Mouse (Mus musculus): ENCODE data around the gene Syngap1. TPM values are rescaled to one million over a fixed set of nuclear protein-coding genes. Genes with fewer than 3 reads are reported as not detected.
A peak's percentile ranks its signal among the peaks of the same experiment; 100 is the strongest.
"Not testable (repeated sequence)": the region's sequence is repeated elsewhere in the genome, so short reads cannot be mapped to it uniquely, and the experiment has no call there.

Syngap1 gene
- polyA plus RNA-seq, 1 experiment from 2014 or later, result 4.6 TPM

DNA sequence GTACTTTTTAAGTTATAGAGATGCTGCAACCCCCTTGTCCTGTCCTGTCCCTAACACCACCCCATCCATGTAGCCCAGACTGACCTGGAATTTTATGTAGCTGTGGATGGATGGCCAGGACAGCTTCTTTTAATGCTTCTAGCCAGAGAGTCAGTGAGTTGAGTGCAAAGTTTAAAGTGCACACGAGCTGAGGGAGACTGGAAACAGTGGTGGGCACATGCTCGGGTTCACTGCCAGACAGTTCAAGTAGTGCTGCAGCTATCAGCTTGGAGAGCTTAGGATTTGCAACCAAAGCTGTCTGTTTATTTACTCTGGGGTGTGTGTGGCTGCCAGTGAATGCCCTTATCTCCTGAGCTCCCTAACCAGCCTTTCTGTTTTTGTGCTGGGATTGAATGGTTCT, 21.5 kb upstream of the Syngap1 start:
- peaks cover 13% of the 10 kb centered on the region for H3K4me1 ChIP-seq (replicated peaks)
- H3K4me2 ChIP-seq; ATAC-seq (ENCODE audit: low FRiP score); H3K9me3 ChIP-seq; H3K4me3 ChIP-seq; H3K9ac ChIP-seq; H3K27ac ChIP-seq; H3K36me3 ChIP-seq; H3K27me3 ChIP-seq: not testable (repeated sequence)
- 78% methylated on average over 2 of the region's 2 CpGs for WGBS

DNA sequence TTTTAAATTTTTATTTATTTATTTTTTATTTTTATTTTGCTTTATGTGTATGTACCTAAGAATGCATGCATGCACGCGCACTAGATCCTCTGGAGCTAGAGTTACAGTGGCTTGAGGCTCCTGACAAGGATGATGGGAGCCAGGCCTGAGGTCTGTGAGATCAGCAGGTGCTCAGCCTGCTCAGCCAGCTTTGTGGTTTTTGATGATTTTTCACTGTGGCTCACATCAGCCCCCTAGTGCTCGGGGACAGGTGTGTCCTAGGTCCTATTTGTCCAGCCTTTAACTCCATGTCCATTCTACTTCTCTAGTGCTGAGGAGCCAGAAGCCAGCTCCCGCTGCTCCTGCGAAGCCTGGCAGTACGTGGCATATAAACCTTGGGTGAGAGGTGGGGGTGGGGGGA, 18.7 kb upstream of the Syngap1 start:
- Histone ChIP-seq H3K36me3 (peaks cover 19% of the 10 kb centered on the region), H3K4me1 (replicated peaks) (peaks cover 10% of the 10 kb centered on the region)
- H3K27me3 ChIP-seq; H3K27ac ChIP-seq; H3K9ac ChIP-seq; H3K9me3 ChIP-seq; ATAC-seq (ENCODE audit: low FRiP score); H3K4me2 ChIP-seq; H3K4me3 ChIP-seq: not testable (repeated sequence)
- 98% methylated on average over 6 of the region's 6 CpGs for WGBS

DNA sequence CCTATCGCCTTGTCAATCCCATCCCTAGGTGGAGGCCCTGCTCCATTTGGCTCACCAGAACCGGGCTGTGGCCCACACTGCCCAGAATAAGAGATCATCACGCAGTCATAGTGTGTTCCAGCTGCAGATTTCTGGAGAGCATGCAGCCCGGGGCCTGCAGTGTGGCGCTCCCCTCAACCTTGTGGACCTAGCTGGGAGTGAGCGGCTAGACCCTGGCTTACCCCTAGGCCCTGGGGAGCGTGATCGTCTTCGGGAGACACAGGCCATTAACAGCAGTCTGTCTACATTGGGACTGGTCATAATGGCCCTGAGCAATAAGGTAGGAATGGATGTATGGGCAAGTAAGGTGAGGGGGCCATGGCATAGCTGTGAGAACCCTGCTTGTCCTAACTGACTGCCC, 15.6 kb upstream of the Syngap1 start:
- H3K27me3 ChIP-seq; H3K4me2 ChIP-seq; H3K9me3 ChIP-seq; ATAC-seq (ENCODE audit: low FRiP score); H3K27ac ChIP-seq; H3K9ac ChIP-seq; H3K4me3 ChIP-seq; H3K4me1 ChIP-seq (replicated peaks): not testable (repeated sequence)
- WGBS, result 96% methylated on average over 9 of the region's 9 CpGs
- H3K36me3 ChIP-seq, result peaks cover 32% of the 10 kb centered on the region

DNA sequence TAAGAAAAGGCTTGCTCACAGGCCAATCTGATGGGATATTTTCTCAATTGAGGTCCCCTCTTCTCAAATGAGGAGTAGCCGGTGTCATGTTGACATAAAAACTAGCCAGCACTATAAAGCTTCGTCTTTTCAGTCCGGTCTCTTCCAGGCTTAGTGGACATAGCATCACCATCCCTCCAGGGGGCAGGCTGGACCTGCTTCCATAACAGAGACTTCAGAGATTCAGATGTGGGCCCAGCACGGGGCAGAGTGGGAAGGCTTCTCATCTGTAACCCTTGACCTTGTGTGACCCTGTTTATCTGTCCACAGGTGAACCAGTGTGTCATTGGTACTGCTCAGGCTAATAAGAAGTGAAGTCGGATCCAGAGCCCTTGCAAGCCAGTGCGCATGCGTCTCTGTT, 9.3 kb upstream of the Syngap1 start:
- not testable (repeated sequence) for H3K4me2 ChIP-seq; H3K4me3 ChIP-seq; H3K9me3 ChIP-seq; H3K27me3 ChIP-seq; H3K9ac ChIP-seq; ATAC-seq (ENCODE audit: low FRiP score)
- Histone ChIP-seq H3K27ac (peak overlapping the region; percentile 89; the same call in 1 of the 2 replicates), H3K36me3 (peaks cover 38% of the 10 kb centered on the region), H3K4me1 (replicated peaks) (peaks cover 29% of the 10 kb centered on the region)
- 70% methylated on average over 7 of the region's 7 CpGs for WGBS

DNA sequence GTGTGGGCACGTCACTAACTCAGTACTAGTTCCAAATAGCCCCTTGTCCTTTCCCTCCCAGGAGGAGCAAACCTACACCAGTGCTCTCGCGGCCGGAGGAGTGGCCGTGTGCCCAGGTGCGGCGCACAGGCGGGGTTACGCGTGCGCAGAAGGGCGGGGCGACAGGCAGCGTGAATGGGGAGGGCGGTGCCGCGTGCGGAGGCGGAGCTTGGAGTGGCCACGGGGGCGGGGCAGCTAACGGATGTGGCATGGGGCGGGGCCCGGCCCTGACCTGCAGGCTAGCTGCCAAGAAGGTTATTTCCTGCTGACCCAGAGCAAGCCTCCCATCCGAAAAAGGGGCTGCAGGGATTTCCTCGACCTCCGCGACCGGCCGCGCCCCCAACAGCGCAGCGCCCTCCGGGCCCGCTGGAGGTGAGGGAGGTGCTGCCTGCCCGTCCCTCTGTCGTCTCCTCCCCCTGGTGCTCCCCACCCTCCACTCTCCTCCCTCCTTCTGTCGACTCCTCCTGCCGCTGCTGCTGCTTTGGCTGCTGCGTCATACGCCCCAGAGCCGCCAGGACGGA, 8.1 kb upstream of the Syngap1 start, which contains the start of gene Phf1:
Phf1 (plus strand) TSS at position 214 of the 560 bp plus-strand sequence.
- Histone ChIP-seq H3K4me3 (peak within 1 kb of the TSS; percentile 63), H3K27ac (peak within 1 kb of the TSS; percentile 89)
- ATAC-seq (ENCODE audit: low FRiP score), result peak; percentile 85

DNA sequence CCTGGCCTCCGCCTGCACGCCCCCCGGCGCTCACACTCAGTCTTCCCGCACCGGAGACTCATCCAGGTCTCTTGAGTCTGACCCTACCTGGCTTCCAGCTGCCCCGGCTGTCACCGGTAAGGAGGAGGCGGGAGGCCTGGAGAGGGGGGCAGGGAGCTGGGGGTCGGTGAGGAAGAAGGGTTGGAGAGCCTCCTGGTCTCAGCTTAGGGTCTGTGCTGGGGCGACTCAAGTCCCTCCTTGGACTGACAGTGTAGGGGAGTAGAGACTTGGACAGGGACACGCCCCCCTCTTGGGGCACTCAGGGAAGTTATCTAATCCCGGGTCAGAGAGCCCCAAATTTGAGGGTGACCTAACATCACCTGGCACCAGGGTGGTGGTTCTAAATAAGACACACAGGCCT, 7.6 kb upstream of the Syngap1 start:
- peak; percentile 26; the same call in 1 of the 2 replicates for ATAC-seq (ENCODE audit: low FRiP score)
- Histone ChIP-seq H3K27ac (peak overlapping the region; percentile 89), H3K27me3 (no peaks in the 10 kb centered on the region)

More for the DNA sequence above, 8.1 kb upstream of the Syngap1 start, which contains the start of gene Phf1:
- Histone ChIP-seq H3K4me2 (peak within 1 kb of the TSS; percentile 96), H3K9ac (peak within 1 kb of the TSS; percentile 88), H3K9me3 (no peaks in the 10 kb centered on the region), H3K36me3 (peaks cover 39% of the 10 kb centered on the region), H3K27me3 (no peaks in the 10 kb centered on the region), H3K4me1 (replicated peaks) (peaks cover 39% of the 10 kb centered on the region)
- under 1% methylated on average over 42 of the region's 43 CpGs for WGBS

DNA sequence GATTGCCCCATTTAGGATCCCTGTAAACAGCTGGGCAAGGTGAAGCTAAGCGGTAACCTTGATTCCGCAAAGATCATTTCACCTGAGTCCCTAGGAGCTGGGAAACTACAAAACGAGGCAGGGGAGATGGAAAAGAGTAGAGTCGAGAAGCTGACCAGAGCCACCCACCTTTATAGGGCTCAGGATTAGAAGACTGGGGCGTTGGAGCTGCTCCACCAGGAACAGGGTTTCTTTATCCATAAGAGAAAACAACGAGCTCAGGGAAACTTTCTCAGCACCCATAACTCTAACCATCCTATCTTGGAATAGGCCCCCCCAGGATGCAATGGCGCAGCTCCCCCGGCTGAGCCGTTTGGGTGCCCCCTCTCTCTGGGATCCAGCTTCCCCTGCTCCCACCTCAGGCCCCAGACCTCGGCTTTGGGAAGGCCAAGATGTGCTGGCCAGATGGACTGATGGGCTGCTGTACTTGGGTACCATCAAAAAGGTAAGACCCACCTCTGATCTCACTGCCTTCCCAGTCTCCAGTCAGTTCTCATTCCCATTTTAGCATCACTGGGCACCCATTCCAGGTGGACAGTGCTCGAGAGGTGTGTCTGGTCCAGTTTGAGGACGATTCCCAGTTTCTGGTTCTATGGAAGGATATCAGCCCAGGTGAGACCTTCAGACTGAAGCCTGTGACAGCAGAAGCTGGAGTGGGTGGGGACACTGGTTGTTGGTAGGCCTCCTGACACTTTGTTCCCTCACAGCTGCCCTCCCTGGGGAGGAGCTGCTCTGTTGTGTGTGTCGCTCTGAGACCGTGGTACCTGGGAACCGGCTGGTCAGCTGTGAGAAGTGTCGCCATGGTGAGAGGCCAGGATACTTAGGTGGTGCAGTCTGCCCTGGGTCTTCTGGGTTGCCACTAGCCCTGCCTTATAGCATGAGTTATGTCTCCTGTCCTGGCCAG, 6.9 kb upstream of the Syngap1 start:
- ATAC-seq (ENCODE audit: low FRiP score), result no peak
- 86% methylated on average over 16 of the region's 16 CpGs for WGBS
- peaks cover 50% of the 10 kb centered on the region for H3K4me1 ChIP-seq (replicated peaks)
- H3K9me3 ChIP-seq, result no peaks in the 10 kb centered on the region
- H3K4me3 ChIP-seq, result peak overlapping the region; percentile 63
- peak overlapping the region; percentile 96 for H3K4me2 ChIP-seq
- no peaks in the 10 kb centered on the region for H3K27me3 ChIP-seq
- H3K9ac ChIP-seq, result peak overlapping the region; percentile 88
- H3K36me3 ChIP-seq, result peaks cover 33% of the 10 kb centered on the region
- peak overlapping the region; percentile 89 for H3K27ac ChIP-seq

More for the DNA sequence above, 7.6 kb upstream of the Syngap1 start:
- Histone ChIP-seq H3K4me1 (replicated peaks) (peaks cover 44% of the 10 kb centered on the region), H3K4me2 (peak overlapping the region; percentile 96), H3K4me3 (peak overlapping the region; percentile 63), H3K9ac (peak overlapping the region; percentile 88), H3K9me3 (no peaks in the 10 kb centered on the region), H3K36me3 (peaks cover 39% of the 10 kb centered on the region)
- 12% methylated on average over 13 of the region's 13 CpGs for WGBS

DNA sequence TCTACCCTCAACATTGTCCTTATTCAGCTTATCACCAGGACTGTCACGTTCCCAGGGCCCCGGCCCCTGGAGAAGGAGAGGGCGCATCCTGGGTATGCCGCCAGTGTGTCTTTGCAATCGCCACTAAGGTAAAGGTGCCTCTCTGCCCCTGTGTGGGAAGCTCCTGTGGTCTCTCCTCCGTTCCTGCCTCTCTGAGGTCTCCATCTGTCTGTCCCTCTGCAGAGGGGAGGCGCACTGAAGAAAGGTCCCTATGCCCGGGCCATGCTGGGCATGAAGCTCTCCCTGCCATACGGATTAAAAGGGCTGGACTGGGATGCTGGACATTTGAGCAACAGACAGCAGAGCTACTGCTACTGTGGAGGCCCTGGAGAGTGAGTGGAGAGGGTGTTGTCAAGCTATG, 6.0 kb upstream of the Syngap1 start:
- no peak for ATAC-seq (ENCODE audit: low FRiP score)
- Histone ChIP-seq H3K9ac (peak overlapping the region; percentile 88; the same call in 1 of the 2 replicates), H3K4me1 (replicated peaks) (peaks cover 53% of the 10 kb centered on the region), H3K9me3 (no peaks in the 10 kb centered on the region), H3K27ac (no peak overlapping the region), H3K36me3 (peaks cover 32% of the 10 kb centered on the region), H3K4me2 (no peak overlapping the region), H3K27me3 (no peaks in the 10 kb centered on the region), H3K4me3 (no peak overlapping the region)
- WGBS, result 93% methylated on average over 9 of the region's 9 CpGs

DNA sequence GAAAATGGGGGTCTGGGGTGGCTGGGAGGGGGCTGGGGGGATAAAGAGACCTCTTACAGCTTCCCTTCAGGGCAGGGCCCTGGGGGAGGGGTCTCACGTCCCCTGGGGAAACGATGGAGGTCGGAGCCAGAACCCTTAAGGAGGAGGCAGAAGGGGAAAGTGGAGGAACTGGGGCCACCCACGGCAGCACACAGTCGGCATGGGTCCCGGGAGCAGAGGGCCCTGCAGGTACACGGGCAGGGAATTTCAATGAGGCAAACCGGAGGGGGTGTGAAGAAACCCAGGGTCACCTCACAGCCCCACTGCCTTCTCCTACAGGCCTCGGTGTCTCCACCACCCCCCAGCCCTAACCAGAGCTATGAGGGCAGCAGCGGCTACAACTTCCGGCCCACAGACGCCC, 4.6 kb upstream of the Syngap1 start:
- no peak overlapping the region for H3K4me2 ChIP-seq
- H3K9ac ChIP-seq, result no peak overlapping the region; the same call in 1 of the 2 replicates
- WGBS, result 79% methylated on average over 12 of the region's 12 CpGs
- no peak overlapping the region for H3K27ac ChIP-seq
- H3K4me1 ChIP-seq (replicated peaks), result peaks cover 63% of the 10 kb centered on the region
- ATAC-seq (ENCODE audit: low FRiP score), result no peak
- H3K36me3 ChIP-seq, result peaks cover 32% of the 10 kb centered on the region
- H3K27me3 ChIP-seq, result no peaks in the 10 kb centered on the region
- H3K4me3 ChIP-seq, result no peak overlapping the region
- no peaks in the 10 kb centered on the region for H3K9me3 ChIP-seq

DNA sequence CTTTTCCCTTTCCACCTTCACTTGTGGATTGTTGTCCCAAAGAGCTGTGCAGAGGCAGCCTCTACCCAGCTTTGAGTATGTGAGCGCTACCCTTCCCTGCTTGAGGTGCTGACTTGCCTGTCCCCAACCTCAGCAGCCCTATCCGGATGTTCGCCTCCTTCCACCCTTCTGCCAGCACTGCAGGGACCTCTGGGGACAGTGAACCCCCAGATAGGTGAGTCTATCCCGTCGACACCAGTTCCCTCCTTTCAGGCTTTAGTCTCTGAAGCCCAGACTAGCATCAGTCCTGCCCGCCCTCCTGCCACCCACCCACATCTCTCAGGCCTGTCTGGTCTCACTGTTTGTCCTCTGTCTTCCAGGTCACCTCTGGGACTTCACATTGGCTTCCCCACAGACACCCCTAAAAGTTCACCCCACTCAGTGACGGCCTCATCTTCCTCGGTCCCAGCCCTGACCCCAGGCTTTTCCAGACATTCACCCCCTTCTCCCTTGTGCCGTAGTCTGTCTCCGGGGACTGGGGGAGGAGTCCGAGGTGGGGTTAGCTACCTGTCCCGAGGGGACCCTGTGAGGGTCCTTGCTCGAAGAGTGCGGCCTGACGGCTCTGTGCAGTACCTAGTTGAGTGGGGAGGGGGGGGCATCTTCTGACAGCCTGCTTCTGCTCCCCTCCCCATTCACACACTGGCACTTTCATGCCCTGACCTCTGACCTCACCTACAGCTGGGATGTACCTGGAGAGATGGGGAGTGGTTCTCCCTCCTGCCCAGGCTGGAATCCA, 3.9 kb upstream of the Syngap1 start:
- WGBS, result 90% methylated on average over 15 of the region's 15 CpGs
- ATAC-seq (ENCODE audit: low FRiP score), result no peak
- Histone ChIP-seq H3K9ac (no peak overlapping the region; the same call in 1 of the 2 replicates), H3K27me3 (no peaks in the 10 kb centered on the region), H3K4me3 (no peak overlapping the region), H3K9me3 (no peaks in the 10 kb centered on the region), H3K27ac (no peak overlapping the region), H3K4me1 (replicated peaks) (peaks cover 69% of the 10 kb centered on the region), H3K36me3 (peaks cover 32% of the 10 kb centered on the region), H3K4me2 (no peak overlapping the region)

DNA sequence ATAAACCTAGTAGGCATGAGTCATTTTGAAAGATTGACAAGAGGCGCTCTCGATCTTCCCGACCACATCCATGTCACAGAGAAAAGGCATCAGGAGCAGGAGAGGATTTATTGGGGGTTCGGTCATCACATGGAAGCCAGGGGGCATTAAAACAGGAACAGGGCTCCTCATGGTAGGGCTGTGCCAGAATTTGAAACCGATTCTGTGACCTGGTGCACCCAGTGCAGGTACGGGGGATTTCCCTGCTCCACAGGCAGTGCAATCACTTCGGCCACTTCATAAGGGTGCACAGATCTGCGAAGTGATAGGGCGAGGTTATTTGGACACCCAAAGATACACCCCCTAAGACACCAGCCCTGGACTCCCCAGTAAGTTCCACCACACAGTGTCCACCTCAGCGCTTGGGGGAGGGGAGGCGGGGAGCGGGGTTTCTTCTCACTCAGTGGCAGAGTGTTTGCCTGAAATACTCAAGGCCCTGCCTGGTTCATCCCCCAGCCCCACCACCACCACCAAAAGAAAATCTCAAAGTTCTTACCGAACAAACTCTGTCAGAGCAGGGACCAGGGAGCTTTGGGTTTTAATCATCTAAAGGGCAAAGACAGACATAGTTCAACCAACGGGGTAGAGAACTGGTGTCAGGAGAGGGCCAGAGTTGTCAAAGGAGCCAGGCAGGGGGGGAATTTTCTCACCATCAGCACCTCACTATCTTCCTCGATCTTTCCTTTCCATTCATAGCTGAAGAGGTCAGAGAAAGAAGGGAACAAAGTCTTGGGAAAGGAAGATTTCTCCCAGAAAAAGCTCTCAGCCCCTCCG, 3.0 kb upstream of the Syngap1 start:
- 62% methylated on average over 16 of the region's 16 CpGs for WGBS
- no peak for ATAC-seq (ENCODE audit: low FRiP score)
- Histone ChIP-seq H3K9ac (peak overlapping the region; percentile 81), H3K9me3 (no peaks in the 10 kb centered on the region), H3K4me2 (peak overlapping the region; percentile 97), H3K4me3 (peak overlapping the region; percentile 63), H3K27me3 (no peaks in the 10 kb centered on the region), H3K27ac (peak overlapping the region; percentile 96; the same call in 1 of the 2 replicates), H3K4me1 (replicated peaks) (peaks cover 74% of the 10 kb centered on the region), H3K36me3 (peaks cover 32% of the 10 kb centered on the region)

All from hindbrain, embryonic 13.5 days (tissue).